Mouse (Mus musculus) urinary bladder, postnatal 14 days (tissue): ENCODE data around the gene Bet1l.

ENCODE experiments used
- DNase-seq: peaks from one replicate; pipeline ENCODE4 v3.0.0; 2021; ENCODE audit warnings: low spot score

Gene Bet1l

GRCm38 (mm10) chr7:140856785-140857549 lies 410 bp downstream of the Bet1l start, which contains the start of gene Ric8a:
Ric8a (plus strand) TSS chr7:140856957.
- peak; percentile 93 for DNase-seq

- DNase-seq, result peak; percentile 87
Observed at GRCm38 (mm10) chr7:140855860-140856784, 1.3 kb downstream of the Bet1l start, which contains the start of gene Gm45785. Gm45785 (minus strand) TSS chr7:140856331.

GRCm38 (mm10) chr7:140855181-140855580 lies 2.2 kb downstream of the Bet1l start:
- DNase-seq, result no peak

- DNase-seq, result no peak
Observed at GRCm38 (mm10) chr7:140854483-140854882, 2.9 kb downstream of the Bet1l start.

GRCm38 (mm10) chr7:140853386-140853785 lies 4.0 kb downstream of the Bet1l start:
- DNase-seq, result no peak

- DNase-seq, result no peak
Observed at GRCm38 (mm10) chr7:140851916-140852315, 5.5 kb downstream of the Bet1l start.

GRCm38 (mm10) chr7:140848591-140848990 lies 8.8 kb downstream of the Bet1l start:
- DNase-seq, result no peak

- DNase-seq, result peak; percentile 43
Observed at GRCm38 (mm10) chr7:140847755-140848580, 9.4 kb downstream of the Bet1l start, which contains the start of gene Odf3. Odf3 (plus strand) TSS chr7:140847805.

- no peak for DNase-seq
Observed at GRCm38 (mm10) chr7:140846676-140847075, 10.7 kb downstream of the Bet1l start.

GRCm38 (mm10) chr7:140845683-140846082 lies 11.7 kb downstream of the Bet1l start:
- no peak for DNase-seq

GRCm38 (mm10) chr7:140844905-140845665 lies 12.3 kb downstream of the Bet1l start, which contains the start of gene Scgb1c1:
Scgb1c1 (plus strand) TSS chr7:140845547.
- DNase-seq, result peak; percentile 94

GRCm38 (mm10) chr7:140843806-140844205 lies 13.6 kb downstream of the Bet1l start:
- no peak for DNase-seq

GRCm38 (mm10) chr7:140840750-140841735 lies 16.3 kb downstream of the Bet1l start:
- peak; percentile 53 for DNase-seq

- DNase-seq, result no peak
Observed at GRCm38 (mm10) chr7:140839556-140839955, 17.8 kb downstream of the Bet1l start.

GRCm38 (mm10) chr7:140836243-140837115 lies 20.9 kb downstream of the Bet1l start:
- DNase-seq, result no peak

- no peak for DNase-seq
Observed at GRCm38 (mm10) chr7:140835758-140836087, 21.7 kb downstream of the Bet1l start.

- DNase-seq, result peak; percentile 77
Observed at GRCm38 (mm10) chr7:140834968-140835757, 22.2 kb downstream of the Bet1l start, which contains the start of gene Urah. Urah (plus strand) TSS chr7:140835018.

GRCm38 (mm10) chr7:140833341-140833740 lies 24.0 kb downstream of the Bet1l start:
- no peak for DNase-seq
